Mouse (Mus musculus) T-helper 1 cell (primary cell): Measurements from ENCODE around the gene Ccr1l1.
"Not testable (repeated sequence)": the region's sequence is repeated elsewhere in the genome, so short reads cannot be mapped to it uniquely, and the experiment has no call there.

Experiments
- in situ Hi-C: fragments of 300-600 bp; cut with MboI, MseI; formaldehyde crosslinking; loops from one replicate; pipeline ENCODE4 v1.15.1; 2025; ENCODE audit warnings: high pct_unique_total_duplicates

Gene Ccr1l1

GRCm38 (mm10) chr9:123978308-123978707 is at the start of gene Ccr1l1:
TSS of gene Ccr1l1 (minus strand) at chr9:123978408.
- in situ Hi-C loops, result loop anchor here (10.0 kb wide), 1 partner anchor 276 kb away; no protein-coding TSS in a partner anchor

DNA sequence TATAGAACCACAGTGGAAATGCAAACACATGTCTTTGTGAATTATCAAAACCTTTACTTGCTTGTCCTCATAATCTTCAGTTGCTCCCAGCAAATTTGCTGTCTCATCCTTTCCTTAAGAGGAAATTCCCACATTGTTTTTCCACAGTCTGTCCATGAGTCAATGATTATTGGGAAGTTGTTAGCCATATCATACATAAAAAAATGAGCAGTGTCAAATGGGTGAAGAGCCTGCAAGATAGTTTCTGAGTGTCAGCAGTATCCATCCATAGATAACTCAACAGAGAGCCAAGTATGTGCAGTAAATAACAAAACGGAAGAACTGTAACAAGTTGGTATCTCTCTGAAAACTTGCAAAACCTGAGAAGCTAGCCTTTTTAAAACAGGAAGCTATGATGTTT is 43.5 kb upstream of the Ccr1l1 start, which contains the start of gene Ccr3:
Ccr3 (plus strand) TSS at position 301 of the 400 bp plus-strand sequence.
- in situ Hi-C loops, result no loop called here

- in situ Hi-C loops, result no loop called here
Measured at GRCm38 (mm10) chr9:124019887-124020286, 41.7 kb upstream of the Ccr1l1 start.

DNA sequence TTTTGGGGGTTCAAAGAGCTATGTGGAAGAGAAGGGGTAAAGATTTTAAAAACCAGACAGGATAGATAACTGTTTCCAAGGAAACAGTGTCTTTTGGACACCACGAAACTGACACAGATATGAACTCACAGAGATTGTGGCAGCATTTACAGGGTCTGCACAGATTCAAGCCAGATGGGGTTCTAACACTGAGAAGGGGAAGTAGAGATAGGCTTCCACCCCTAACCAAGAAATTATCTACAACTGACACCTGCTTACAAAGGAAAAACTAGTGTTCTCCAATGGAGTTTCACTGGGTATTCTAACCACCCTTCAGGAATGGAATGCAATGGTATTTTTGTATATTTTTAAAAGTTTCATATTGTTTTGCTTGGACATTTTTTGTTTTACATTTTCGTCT is 37.8 kb upstream of the Ccr1l1 start:
- in situ Hi-C loops, result no loop called here

- in situ Hi-C loops, result no loop called here
Measured at GRCm38 (mm10) chr9:124014985-124015652, 36.9 kb upstream of the Ccr1l1 start.

DNA sequence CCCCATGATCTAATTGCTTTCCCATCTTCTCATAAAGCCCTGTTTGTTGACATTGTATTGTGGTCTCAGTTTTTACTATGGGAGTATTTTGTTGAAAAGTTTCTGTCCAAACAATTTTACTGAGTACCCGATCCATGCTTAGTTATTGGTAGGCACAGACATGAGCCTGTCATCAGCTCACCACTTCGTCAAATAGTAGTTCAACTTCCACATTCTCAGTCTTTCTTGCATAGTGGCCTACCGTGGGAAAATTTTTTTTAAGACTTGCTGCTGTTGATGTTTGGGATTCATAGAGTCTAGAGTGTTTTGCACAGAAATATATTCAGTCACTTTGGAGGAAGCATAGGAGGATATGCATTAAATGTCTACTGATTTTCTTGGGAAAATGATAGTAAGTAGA is 35.1 kb upstream of the Ccr1l1 start:
- in situ Hi-C loops, result no loop called here

- in situ Hi-C loops, result no loop called here
Measured at GRCm38 (mm10) chr9:124012691-124013090, 34.5 kb upstream of the Ccr1l1 start.

- in situ Hi-C loops, result loop anchor here (10.0 kb wide), 1 partner anchor 1275 kb away; no protein-coding TSS in a partner anchor
Measured at GRCm38 (mm10) chr9:123999784-124000183, 21.6 kb upstream of the Ccr1l1 start.

- in situ Hi-C loops, result loop anchor here (10.0 kb wide), 1 partner anchor 1273 kb away; no protein-coding TSS in a partner anchor
Measured at GRCm38 (mm10) chr9:123997719-123998118, 19.5 kb upstream of the Ccr1l1 start.

DNA sequence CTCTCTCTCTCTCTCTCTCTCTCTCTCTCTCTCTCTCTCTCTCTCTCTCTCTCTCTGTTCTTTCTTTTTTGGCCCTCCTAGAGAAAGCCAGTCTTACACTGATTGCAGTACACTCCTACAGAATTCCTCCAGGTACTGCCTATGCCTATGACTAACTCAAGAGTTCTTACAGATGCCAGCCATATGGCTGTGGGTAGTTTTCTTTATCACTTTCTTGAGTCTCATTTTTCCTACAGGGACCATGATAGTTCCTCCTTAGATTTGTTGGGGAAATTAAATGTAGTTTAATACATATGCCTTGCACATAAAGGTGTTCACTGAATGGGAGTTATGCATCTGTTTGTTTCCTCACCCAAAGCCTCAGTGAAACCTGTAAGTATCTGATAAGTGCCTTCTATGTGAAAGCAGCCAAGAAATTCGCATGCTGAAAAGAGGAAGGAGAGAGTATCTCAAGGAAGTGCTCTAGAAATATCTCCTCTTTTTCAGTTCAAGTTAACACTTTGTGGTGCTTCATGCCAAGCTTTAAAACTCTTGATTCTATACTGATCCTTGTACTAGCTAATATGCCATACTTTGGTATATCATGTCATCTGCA is 13.2 kb upstream of the Ccr1l1 start:
- in situ Hi-C loops, result loop anchor here (10.0 kb wide), 1 partner anchor 1267 kb away; no protein-coding TSS in a partner anchor

GRCm38 (mm10) chr9:123989671-123990070 is 11.5 kb upstream of the Ccr1l1 start:
- in situ Hi-C loops, result loop anchor here (10.0 kb wide), 1 partner anchor 1265 kb away; no protein-coding TSS in a partner anchor

DNA sequence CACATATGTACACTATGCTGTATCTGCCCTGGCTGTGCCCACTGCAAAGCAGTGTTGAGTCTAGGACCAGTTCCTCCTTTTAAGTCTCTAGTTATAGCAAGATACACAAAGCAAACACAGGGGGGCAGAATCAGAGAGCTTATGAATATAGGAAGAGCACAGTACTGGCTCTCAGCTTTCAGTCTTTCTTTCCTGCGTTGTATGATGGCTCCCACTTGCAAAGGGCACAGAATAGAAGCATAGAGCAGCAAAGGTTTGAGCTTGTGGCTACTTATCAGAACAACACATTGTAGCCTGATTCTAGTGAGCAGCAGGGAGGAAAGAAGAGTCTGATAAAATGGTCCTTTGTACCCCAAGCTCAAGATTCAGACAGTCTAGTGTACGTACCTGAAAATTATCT is 8.0 kb upstream of the Ccr1l1 start:
- in situ Hi-C loops, result no loop called here

DNA sequence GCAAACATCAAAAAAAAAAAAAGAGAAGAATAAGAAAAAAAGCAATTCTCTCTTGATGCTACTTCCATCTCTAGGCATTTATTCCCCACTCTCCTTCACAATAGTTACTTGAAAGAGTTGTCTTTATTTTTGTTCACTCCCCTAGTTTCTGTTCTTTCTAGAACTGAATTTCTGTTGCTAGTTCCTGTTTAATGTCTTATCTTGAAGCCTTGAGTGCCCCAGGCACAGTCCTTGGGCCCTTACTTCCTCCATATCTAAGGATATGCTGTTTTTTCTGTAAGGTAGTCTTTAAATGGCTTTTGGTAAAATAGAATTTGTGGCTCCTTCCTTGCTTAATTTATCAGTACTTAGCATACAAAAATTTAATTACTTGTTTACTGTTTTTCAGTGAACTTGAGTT is 6.7 kb upstream of the Ccr1l1 start:
- in situ Hi-C loops, result loop anchor here (5.0 kb wide), 1 partner anchor 157 kb away; no protein-coding TSS in a partner anchor

DNA sequence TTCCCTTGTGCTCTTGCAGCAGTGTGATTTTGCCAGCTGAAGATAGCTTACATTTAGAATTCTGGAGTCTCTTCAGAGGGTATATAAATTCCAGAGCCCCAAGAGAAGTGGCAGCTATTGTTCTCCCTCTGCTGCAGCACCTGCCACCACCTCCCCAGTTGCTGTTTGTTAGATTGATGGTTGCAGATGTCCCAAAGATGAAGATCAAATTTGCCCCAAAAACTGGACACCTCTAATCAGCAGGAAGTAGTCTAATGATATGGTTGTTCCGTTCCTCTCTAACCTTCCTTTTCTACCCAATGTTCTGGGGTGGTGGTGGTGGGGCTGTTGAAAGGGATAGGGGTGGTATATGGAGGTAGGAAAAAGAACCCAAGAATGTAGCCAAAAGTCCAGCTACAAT is 4.5 kb upstream of the Ccr1l1 start:
- in situ Hi-C loops, result loop anchor here (5.0 kb wide), 1 partner anchor 160 kb away; no protein-coding TSS in a partner anchor

- in situ Hi-C loops, result loop anchor here (5.0 kb wide), 1 partner anchor 160 kb away; no protein-coding TSS in a partner anchor
Measured at GRCm38 (mm10) chr9:123981909-123982308, 3.7 kb upstream of the Ccr1l1 start.

GRCm38 (mm10) chr9:123980858-123981475 is 2.8 kb upstream of the Ccr1l1 start:
- in situ Hi-C loops, result loop anchor here (5.0 kb wide), 1 partner anchor 161 kb away; no protein-coding TSS in a partner anchor

DNA sequence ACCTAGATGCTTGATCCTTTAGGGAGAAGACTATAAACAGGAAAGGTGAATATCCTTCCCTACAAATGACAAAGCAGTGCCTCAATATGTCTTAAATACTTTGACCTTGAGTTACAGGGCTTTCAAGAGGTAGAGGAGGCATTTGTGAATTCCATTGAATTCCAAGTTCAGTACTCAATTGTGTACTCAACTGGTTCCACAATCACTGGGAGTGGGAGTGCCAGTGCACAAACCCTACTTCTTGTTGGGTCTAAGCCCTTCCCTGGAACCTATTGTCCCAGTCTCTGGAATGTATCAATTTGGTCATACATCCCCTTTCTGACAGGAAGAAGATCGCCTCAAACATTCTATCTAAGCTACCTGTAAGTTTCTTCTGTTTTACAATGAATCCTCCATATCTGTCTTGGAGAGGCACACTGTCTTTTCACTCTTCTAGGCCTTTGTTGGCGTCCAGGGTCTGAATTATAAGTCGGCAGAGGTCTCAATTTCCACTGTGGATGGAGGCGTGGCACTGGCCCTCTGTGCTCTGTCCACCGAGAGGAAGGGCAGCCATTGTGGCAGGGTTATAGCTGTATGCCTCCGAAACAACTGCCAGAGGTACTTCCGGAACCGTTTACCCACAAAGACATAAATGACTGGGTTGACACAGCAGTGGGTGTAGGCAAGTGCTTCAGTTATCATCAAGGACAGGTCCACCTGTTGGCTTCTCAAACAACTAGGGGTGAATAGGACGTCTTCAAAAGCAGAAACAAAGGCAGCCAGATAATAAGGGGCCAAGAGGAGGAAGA is 1.1 kb downstream of the Ccr1l1 start:
- in situ Hi-C loops, result loop anchor here (10.0 kb wide), 1 partner anchor 278 kb away; no protein-coding TSS in a partner anchor

DNA sequence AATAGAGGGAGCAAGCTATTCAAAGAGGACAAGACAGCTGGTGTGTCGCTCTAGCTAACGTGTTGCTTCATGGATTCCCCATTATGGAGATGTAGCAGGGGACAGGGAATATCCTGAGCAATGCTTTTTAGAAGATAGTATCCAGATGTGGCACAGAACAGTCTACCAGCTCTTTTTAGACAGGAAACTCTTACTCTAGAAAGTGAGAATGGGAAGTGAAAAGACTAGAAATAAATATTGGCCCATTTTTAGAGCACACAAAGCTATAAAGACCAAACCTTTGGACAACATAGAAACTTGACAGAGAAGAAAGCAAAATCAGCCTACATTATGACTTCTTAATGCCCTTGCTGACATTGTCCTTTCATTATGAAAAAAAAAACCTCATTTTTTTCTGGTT is 2.6 kb downstream of the Ccr1l1 start:
- in situ Hi-C loops, result loop anchor here (10.0 kb wide), 1 partner anchor 279 kb away; no protein-coding TSS in a partner anchor

DNA sequence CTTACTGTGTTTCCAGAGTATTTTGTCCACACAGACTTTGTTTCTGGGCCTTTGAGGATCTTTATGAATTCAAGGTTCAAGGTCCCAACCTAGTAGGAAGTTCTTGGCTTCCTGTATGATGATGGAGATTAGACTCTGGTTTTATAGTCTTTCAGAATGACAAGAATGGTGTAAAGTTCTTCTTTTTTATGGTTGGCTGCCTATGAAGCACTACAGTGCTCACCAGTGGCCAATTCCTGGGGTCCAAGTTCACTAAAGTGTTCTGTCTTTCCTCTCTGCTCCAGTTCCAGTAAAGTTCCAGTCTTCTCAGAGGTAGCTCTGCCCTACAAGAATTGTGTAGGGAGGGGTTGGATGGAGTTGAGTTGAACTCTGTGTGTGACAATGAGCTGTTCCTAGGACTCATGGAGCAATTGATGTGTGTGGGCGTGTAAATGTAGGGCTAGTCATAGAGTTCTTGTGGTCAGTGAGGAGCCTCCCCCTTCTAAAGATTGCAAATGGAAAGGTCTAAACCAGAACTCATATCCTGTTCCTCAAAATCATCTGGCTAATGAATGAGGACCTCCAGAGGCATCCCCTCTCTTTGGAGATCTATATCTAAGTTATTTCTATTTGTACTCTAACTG is 9.8 kb downstream of the Ccr1l1 start, which contains the start of gene Ccr1:
Ccr1 (minus strand) TSS at position 403 of the 623 bp plus-strand sequence.
- in situ Hi-C loops, result no loop called here

DNA sequence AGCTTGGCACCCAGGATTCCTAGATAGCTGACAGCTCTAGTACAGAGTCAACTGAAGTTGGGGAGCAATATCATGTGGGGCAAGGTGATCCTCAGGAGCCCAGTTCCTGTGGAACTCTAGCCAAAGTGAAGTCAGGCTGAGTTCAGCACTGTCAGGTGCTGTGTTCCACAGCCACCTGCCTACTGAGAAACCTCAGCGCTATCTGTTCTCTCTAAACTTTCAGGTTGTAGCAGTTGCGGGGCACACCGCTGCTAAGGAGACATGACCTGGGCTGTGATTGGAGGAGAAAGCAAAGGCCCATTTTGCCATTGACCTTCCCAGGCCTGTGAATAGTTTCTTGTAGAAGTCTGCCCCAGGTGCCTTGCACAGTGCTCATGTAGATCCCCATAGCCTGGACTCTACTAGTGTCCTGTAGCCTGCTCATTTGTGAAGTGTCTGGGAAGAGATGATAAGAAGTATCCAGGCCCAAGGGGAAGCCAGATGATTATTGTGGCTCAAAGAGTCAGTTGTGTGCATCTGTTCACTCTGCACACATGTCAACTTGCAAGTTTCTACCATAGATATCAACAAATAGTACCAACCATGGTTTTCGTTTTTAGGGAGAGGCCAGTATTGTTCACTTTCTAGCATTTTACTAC is 11.2 kb downstream of the Ccr1l1 start:
- in situ Hi-C loops, result not testable (repeated sequence)
